Mouse (Mus musculus): ENCODE measurements around the gene Psmg4. TPM values are rescaled to one million over a fixed set of nuclear protein-coding genes. Genes with fewer than 3 reads are reported as not detected.

Psmg4 gene
- polyA plus RNA-seq, 1 experiment from 2014 or later, result 81.7 TPM

- Histone ChIP-seq H3K9ac (ENCODE audit: low read length) (no peak overlapping the region), H3K9me3 (ENCODE audit: control insufficient read depth, low read length) (no peaks in the 10 kb centered on the region), H3K27ac (replicated peaks in 1 of 2; ENCODE audit: control insufficient read depth in 1 of 2, insufficient read depth in 1 of 2, low read depth in 2 of 2, low read length in 2 of 2) (no peak overlapping the region), H3K36me3 (ENCODE audit: control insufficient read depth, insufficient read depth, low read length) (peaks cover 5% of the 10 kb centered on the region; the same call in 1 of the 2 replicates), H3K4me1 (ENCODE audit: control insufficient read depth in 2 of 2, insufficient read depth in 2 of 2, low read length in 2 of 2) (no peaks in the 10 kb centered on the region), H3K27me3 (ENCODE audit: control insufficient read depth, insufficient read depth, low read length) (no peaks in the 10 kb centered on the region), H3K4me3 (ENCODE audit: control insufficient read depth in 1 of 2, insufficient read depth in 1 of 2, low read depth in 1 of 2, low read length in 2 of 2) (no peak overlapping the region), H3K4me2 (ENCODE audit: low read length) (no peak overlapping the region)
- WGBS, result 70% methylated on average over 3 of the region's 3 CpGs
- no peak for ATAC-seq (ENCODE audit: insufficient number of reproducible peaks, insufficient read depth, low FRiP score, low read depth)
Observed at GRCm38 (mm10) chr13:34205216-34205615, 42.5 kb downstream of the Psmg4 start.

DNA sequence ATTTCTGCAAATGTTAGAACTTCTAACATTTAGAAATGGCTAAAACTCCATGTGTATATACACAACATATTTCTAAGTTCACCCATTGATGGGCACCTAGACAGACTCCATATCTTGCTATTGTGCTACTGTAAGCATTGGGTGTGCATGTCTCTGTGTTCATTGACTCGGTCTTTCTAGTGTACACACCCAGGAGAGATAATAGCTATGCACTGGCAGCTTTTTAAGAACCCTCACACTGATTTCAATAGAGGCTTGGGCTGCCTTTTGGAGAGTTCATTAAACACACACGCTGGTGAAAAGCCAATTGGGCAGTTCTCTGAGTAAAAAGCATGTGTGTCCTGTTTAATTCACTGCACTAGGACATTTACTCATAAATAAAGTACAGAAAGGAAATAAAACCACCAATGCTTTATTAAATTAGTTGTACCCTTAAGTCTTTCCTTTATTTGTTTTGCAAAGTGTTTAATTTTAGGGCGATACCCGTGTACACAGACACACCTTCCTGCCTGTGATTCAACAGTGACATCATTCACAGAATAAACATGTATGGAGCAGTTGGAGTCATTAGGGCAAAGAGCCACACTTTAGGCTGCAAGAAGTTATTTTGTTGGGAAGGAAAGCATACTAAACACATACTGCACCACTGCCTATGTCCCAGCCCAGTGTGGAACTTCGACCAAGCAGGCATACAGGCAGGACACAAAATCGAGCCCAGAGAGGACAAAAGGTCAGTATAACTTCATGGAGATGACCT lies 45.1 kb downstream of the Psmg4 start:
- Histone ChIP-seq H3K36me3 (ENCODE audit: control insufficient read depth, insufficient read depth, low read length) (peaks cover 8% of the 10 kb centered on the region; the same call in 1 of the 2 replicates), H3K4me2 (ENCODE audit: low read length) (no peak overlapping the region), H3K4me3 (ENCODE audit: control insufficient read depth in 1 of 2, insufficient read depth in 1 of 2, low read depth in 1 of 2, low read length in 2 of 2) (no peak overlapping the region), H3K27me3 (ENCODE audit: control insufficient read depth, insufficient read depth, low read length) (no peaks in the 10 kb centered on the region), H3K9me3 (ENCODE audit: control insufficient read depth, low read length) (no peaks in the 10 kb centered on the region), H3K27ac (replicated peaks in 1 of 2; ENCODE audit: control insufficient read depth in 1 of 2, insufficient read depth in 1 of 2, low read depth in 2 of 2, low read length in 2 of 2) (no peak overlapping the region), H3K9ac (ENCODE audit: low read length) (no peak overlapping the region), H3K4me1 (ENCODE audit: control insufficient read depth in 2 of 2, insufficient read depth in 2 of 2, low read length in 2 of 2) (no peaks in the 10 kb centered on the region)
- ATAC-seq (ENCODE audit: insufficient number of reproducible peaks, insufficient read depth, low FRiP score, low read depth), result no peak
- 77% methylated on average over 6 of the region's 6 CpGs for WGBS

DNA sequence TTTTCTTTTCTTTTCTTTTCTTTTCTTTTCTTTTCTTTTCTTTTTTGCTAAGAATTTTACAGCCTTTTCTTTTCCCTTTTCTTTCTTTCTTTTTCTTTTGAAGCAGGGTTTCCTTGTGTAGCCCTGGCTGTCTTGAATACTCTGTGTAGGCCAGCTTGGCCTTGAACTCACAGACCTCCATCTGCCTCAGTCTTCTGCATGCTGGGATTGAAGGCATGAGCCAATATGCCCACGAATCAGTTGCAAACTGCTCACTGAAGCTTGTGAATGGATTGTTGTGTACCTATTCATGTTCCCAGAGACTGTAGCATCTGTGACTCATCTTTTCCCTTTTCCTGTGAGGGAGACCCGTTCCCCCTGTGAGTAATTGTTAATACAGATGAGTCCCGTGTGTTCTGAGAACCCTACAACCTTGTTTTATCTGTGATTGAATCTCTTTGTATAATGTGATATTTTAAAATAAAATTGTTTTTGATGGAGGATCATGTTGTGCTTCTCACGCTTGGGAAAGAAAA lies 48.6 kb downstream of the Psmg4 start:
- Histone ChIP-seq H3K4me1 (ENCODE audit: control insufficient read depth in 2 of 2, insufficient read depth in 2 of 2, low read length in 2 of 2) (no peaks in the 10 kb centered on the region), H3K36me3 (ENCODE audit: control insufficient read depth, insufficient read depth, low read length) (peaks cover 4% of the 10 kb centered on the region; the same call in 1 of the 2 replicates), H3K27me3 (ENCODE audit: control insufficient read depth, insufficient read depth, low read length) (no peaks in the 10 kb centered on the region), H3K4me3 (ENCODE audit: control insufficient read depth in 1 of 2, insufficient read depth in 1 of 2, low read depth in 1 of 2, low read length in 2 of 2) (no peak overlapping the region), H3K27ac (replicated peaks in 1 of 2; ENCODE audit: control insufficient read depth in 1 of 2, insufficient read depth in 1 of 2, low read depth in 2 of 2, low read length in 2 of 2) (no peak overlapping the region), H3K4me2 (ENCODE audit: low read length) (no peak overlapping the region), H3K9me3 (ENCODE audit: control insufficient read depth, low read length) (no peaks in the 10 kb centered on the region), H3K9ac (ENCODE audit: low read length) (no peak overlapping the region)
- WGBS, result 59% methylated on average over 4 of the region's 4 CpGs
- no peak for ATAC-seq (ENCODE audit: insufficient number of reproducible peaks, insufficient read depth, low FRiP score, low read depth)

- no peak for ATAC-seq (ENCODE audit: insufficient number of reproducible peaks, insufficient read depth, low FRiP score, low read depth)
- Histone ChIP-seq H3K27ac (replicated peaks in 1 of 2; ENCODE audit: control insufficient read depth in 1 of 2, insufficient read depth in 1 of 2, low read depth in 2 of 2, low read length in 2 of 2) (no peak overlapping the region), H3K9ac (ENCODE audit: low read length) (no peak overlapping the region), H3K36me3 (ENCODE audit: control insufficient read depth, insufficient read depth, low read length) (peaks cover 4% of the 10 kb centered on the region; the same call in 1 of the 2 replicates), H3K27me3 (ENCODE audit: control insufficient read depth, insufficient read depth, low read length) (no peaks in the 10 kb centered on the region), H3K4me1 (ENCODE audit: control insufficient read depth in 2 of 2, insufficient read depth in 2 of 2, low read length in 2 of 2) (no peaks in the 10 kb centered on the region), H3K4me3 (ENCODE audit: control insufficient read depth in 1 of 2, insufficient read depth in 1 of 2, low read depth in 1 of 2, low read length in 2 of 2) (no peak overlapping the region), H3K4me2 (ENCODE audit: low read length) (no peak overlapping the region), H3K9me3 (ENCODE audit: control insufficient read depth, low read length) (no peaks in the 10 kb centered on the region)
- 68% methylated on average over 10 of the region's 10 CpGs for WGBS
Observed at GRCm38 (mm10) chr13:34212735-34213212, 50.0 kb downstream of the Psmg4 start.

DNA sequence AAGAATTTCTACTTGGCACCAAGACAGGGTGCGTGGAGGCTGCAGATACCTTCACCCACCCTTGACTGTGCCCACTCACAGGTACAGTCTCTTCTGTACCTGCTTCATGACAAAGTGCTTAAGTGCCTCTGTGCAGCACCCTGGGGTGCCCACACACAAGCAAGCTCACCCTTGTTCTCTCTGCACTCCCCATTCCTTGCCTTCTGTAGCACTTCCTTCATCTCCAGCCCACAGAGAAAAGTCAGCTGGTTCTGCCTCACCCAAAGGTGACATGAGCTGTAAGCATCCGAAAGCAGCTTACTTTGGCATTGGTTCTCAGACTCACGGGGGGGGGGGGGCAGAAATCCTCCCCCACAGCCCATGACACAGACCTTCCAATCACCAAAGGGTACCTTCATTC lies 52.1 kb downstream of the Psmg4 start:
- Histone ChIP-seq H3K36me3 (ENCODE audit: control insufficient read depth, insufficient read depth, low read length) (peaks cover 7% of the 10 kb centered on the region; the same call in 1 of the 2 replicates), H3K27ac (replicated peaks in 1 of 2; ENCODE audit: control insufficient read depth in 1 of 2, insufficient read depth in 1 of 2, low read depth in 2 of 2, low read length in 2 of 2) (no peak overlapping the region), H3K9ac (ENCODE audit: low read length) (no peak overlapping the region), H3K4me3 (ENCODE audit: control insufficient read depth in 1 of 2, insufficient read depth in 1 of 2, low read depth in 1 of 2, low read length in 2 of 2) (no peak overlapping the region), H3K9me3 (ENCODE audit: control insufficient read depth, low read length) (no peaks in the 10 kb centered on the region), H3K4me1 (ENCODE audit: control insufficient read depth in 2 of 2, insufficient read depth in 2 of 2, low read length in 2 of 2) (no peaks in the 10 kb centered on the region; a peak in 2 of 4 replicates), H3K27me3 (ENCODE audit: control insufficient read depth, insufficient read depth, low read length) (no peaks in the 10 kb centered on the region), H3K4me2 (ENCODE audit: low read length) (no peak overlapping the region)
- no peak for ATAC-seq (ENCODE audit: insufficient number of reproducible peaks, insufficient read depth, low FRiP score, low read depth)
- 82% methylated on average over 3 of the region's 3 CpGs for WGBS

GRCm38 (mm10) chr13:34218776-34219175 lies 56.0 kb downstream of the Psmg4 start:
- H3K4me1 ChIP-seq (ENCODE audit: control insufficient read depth in 2 of 2, insufficient read depth in 2 of 2, low read length in 2 of 2), result peaks cover 6 to 17% of the 10 kb centered on the region in 2 experiments
- WGBS, result 92% methylated on average over 3 of the region's 3 CpGs
- no peaks in the 10 kb centered on the region for H3K9me3 ChIP-seq (ENCODE audit: control insufficient read depth, low read length)
- H3K27ac ChIP-seq (replicated peaks in 1 of 2; ENCODE audit: control insufficient read depth in 1 of 2, insufficient read depth in 1 of 2, low read depth in 2 of 2, low read length in 2 of 2), result no peak overlapping the region
- H3K4me2 ChIP-seq (ENCODE audit: low read length), result no peak overlapping the region
- H3K36me3 ChIP-seq (ENCODE audit: control insufficient read depth, insufficient read depth, low read length), result peaks cover 3% of the 10 kb centered on the region; the same call in 1 of the 2 replicates
- H3K9ac ChIP-seq (ENCODE audit: low read length), result no peak overlapping the region
- H3K27me3 ChIP-seq (ENCODE audit: control insufficient read depth, insufficient read depth, low read length), result no peaks in the 10 kb centered on the region
- no peak for ATAC-seq (ENCODE audit: insufficient number of reproducible peaks, insufficient read depth, low FRiP score, low read depth)
- H3K4me3 ChIP-seq (ENCODE audit: control insufficient read depth in 1 of 2, insufficient read depth in 1 of 2, low read depth in 1 of 2, low read length in 2 of 2), result no peak overlapping the region

- H3K36me3 ChIP-seq (ENCODE audit: control insufficient read depth, insufficient read depth, low read length), result peaks cover 3% of the 10 kb centered on the region; the same call in 1 of the 2 replicates
Observed at GRCm38 (mm10) chr13:34219728-34220127, 57.0 kb downstream of the Psmg4 start.

More at GRCm38 (mm10) chr13:34219728-34220127, 57.0 kb downstream of the Psmg4 start:
- peaks cover 6 to 18% of the 10 kb centered on the region in 2 experiments for H3K4me1 ChIP-seq (ENCODE audit: control insufficient read depth in 2 of 2, insufficient read depth in 2 of 2, low read length in 2 of 2)
- H3K4me3 ChIP-seq (ENCODE audit: control insufficient read depth in 1 of 2, insufficient read depth in 1 of 2, low read depth in 1 of 2, low read length in 2 of 2), result no peak overlapping the region
- H3K4me2 ChIP-seq (ENCODE audit: low read length), result no peak overlapping the region
- no peaks in the 10 kb centered on the region for H3K9me3 ChIP-seq (ENCODE audit: control insufficient read depth, low read length)
- H3K9ac ChIP-seq (ENCODE audit: low read length), result no peak overlapping the region
- 16% methylated on average over 3 of the region's 3 CpGs for WGBS
- ATAC-seq (ENCODE audit: insufficient number of reproducible peaks, insufficient read depth, low FRiP score, low read depth), result no peak
- no peaks in the 10 kb centered on the region for H3K27me3 ChIP-seq (ENCODE audit: control insufficient read depth, insufficient read depth, low read length)
- H3K27ac ChIP-seq (replicated peaks in 1 of 2; ENCODE audit: control insufficient read depth in 1 of 2, insufficient read depth in 1 of 2, low read depth in 2 of 2, low read length in 2 of 2), result no peak overlapping the region

Data from heart, embryonic 14.5 days (tissue).